Comparison of ENCODE assay signal across 22 mouse cellular contexts in the genomic region with DNA sequence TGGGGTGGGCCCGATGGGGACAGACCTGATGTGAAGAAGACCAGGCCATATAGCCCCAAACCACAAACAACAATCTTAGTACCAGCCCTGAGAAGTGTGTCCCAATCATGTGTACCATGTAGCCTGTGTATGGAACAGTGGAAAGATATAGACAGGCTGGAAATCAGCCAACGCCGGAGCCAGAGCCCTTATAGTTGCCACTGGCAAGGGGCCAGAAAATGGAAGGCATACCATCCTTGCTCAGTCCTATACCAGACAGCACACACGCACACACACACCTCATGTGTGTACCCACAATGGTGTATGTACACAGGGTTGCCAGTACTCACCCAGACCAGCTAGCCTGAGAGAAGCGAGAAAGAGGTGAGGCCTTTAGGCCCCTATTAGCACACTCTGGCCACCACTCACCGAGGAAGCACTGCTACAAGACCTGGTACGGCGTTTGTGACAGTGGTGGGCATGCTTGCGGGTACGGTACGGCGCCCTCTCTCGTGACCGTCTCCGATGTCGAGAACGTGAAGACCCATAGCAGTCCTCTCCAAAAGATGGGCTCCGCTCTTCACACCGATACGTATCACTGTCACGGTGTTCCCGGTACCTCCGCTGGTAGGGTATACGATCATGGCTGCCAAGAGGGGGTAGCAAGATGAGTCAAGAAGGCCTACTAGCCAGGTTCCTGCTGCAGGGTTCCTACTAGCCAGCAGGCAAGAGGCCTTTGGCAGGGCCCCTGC. TPM values are rescaled to one million over a fixed set of nuclear protein-coding genes. Genes with fewer than 3 reads are reported as not detected.
DNase-seq lines count a peak whose midpoint lies in the region; ATAC-seq and TF ChIP-seq lines count a peak whose summit lies in the region.
"Had no signal": no experiment of that assay in that cellular context is flagged by ENCODE, and none has a peak within 500 bp of the region (broad histone marks: within the 10 kb centered on the region; RNA-seq: fewer than 3 reads in every experiment).

No protein-coding gene starts in this region.

- WGBS in cerebellum, adult 2 months = 86% methylated on average over 24 of the region's 24 CpGs
- 94% methylated on average over 24 of the region's 24 CpGs for WGBS in heart, embryonic 13.5 days
- 95% methylated on average over 24 of the region's 24 CpGs for WGBS in heart, embryonic 10.5 days

- TF ChIP-seq POLR2A in cerebellum, adult 2 months (IDR thresholded peaks at IDR 0.05; ENCODE audit: borderline replicate concordance, insufficient read depth, low read length) = no peak
- peak; percentile 15; the same call in 1 of the 2 replicates for TF ChIP-seq POLR2A in testis, adult 2 months (IDR thresholded peaks at IDR 0.05; ENCODE audit: control insufficient read depth, low read depth, low read length)

- no peak for ATAC-seq in heart, embryonic 13.5 days (ENCODE audit: extremely low read depth, insufficient number of reproducible peaks, low FRiP score, low TSS enrichment)
- ATAC-seq: forebrain, embryonic 14.5 days; lung, postnatal 0 days; Patski had no signal

- peaks cover 62% of the 10 kb centered on the region for H3K36me3 ChIP-seq in heart, embryonic 13.5 days
- H3K36me3 ChIP-seq in heart, embryonic 10.5 days = peaks cover 60% of the 10 kb centered on the region
- peaks cover 4% of the 10 kb centered on the region; the same call in 1 of the 2 replicates for H3K36me3 ChIP-seq in testis, adult 2 months (ENCODE audit: control insufficient read depth, insufficient read depth, low read length)

- TF ChIP-seq CTCF in cerebellum, adult 2 months (IDR thresholded peaks at IDR 0.05; ENCODE audit: borderline replicate concordance, insufficient read depth, low read depth, low read length) = no peak
- TF ChIP-seq CTCF in testis, adult 2 months (IDR thresholded peaks at IDR 0.05; ENCODE audit: control insufficient read depth, insufficient read depth, insufficient replicate concordance, low read depth, low read length) = no peak

- H3K9me3 ChIP-seq in heart, embryonic 13.5 days = no peaks in the 10 kb centered on the region
- H3K9me3 ChIP-seq in heart, embryonic 10.5 days = no peaks in the 10 kb centered on the region
- H3K9me3 ChIP-seq: embryonic facial prominence, embryonic 12.5 days; heart, embryonic 15.5 days; hindbrain, embryonic 15.5 days; limb, embryonic 10.5 days had no signal

- H3K27me3 ChIP-seq in cerebellum, adult 2 months (ENCODE audit: control insufficient read depth, insufficient read depth, low read length) = no peaks in the 10 kb centered on the region
- no peaks in the 10 kb centered on the region for H3K27me3 ChIP-seq in heart, embryonic 13.5 days (replicated peaks)
- no peaks in the 10 kb centered on the region for H3K27me3 ChIP-seq in heart, embryonic 10.5 days (ENCODE audit: insufficient read depth, poor library complexity, severe bottlenecking)
- no peaks in the 10 kb centered on the region for H3K27me3 ChIP-seq in testis, adult 2 months (ENCODE audit: control insufficient read depth, insufficient read depth, low read length)
- H3K27me3 ChIP-seq: embryonic facial prominence, embryonic 12.5 days; heart, embryonic 15.5 days; hindbrain, embryonic 15.5 days; Patski had no signal

- H3K9ac ChIP-seq in heart, embryonic 13.5 days = no peak overlapping the region
- H3K9ac ChIP-seq: embryonic facial prominence, embryonic 12.5 days; heart, embryonic 15.5 days; hindbrain, embryonic 15.5 days had no signal

- H3K27ac ChIP-seq in cerebellum, adult 2 months (ENCODE audit: insufficient read depth, low read length) = no peak overlapping the region
- H3K27ac ChIP-seq in heart, embryonic 13.5 days (replicated peaks) = no peak overlapping the region
- no peak overlapping the region for H3K27ac ChIP-seq in heart, embryonic 10.5 days
- H3K27ac ChIP-seq in testis, adult 2 months (ENCODE audit: control insufficient read depth, insufficient read depth, low read depth, low read length) = peak overlapping the region; percentile 68; the same call in 1 of the 2 replicates
- H3K27ac ChIP-seq: embryonic facial prominence, embryonic 12.5 days; heart, embryonic 15.5 days; hindbrain, embryonic 15.5 days; limb, embryonic 10.5 days; macrophage had no signal

- DNase-seq in cerebellum, adult 9-11 months = peak; percentile 62
- DNase-seq in cerebellum, adult 2 months = no peak
- DNase-seq in heart, embryonic 10.5 days (ENCODE audit: low spot score) = no peak
- no peak for DNase-seq in testis, postnatal 14 days (ENCODE audit: low spot score)
- peak; percentile 60 for DNase-seq in testis, postnatal 10 days (ENCODE audit: low spot score)
- DNase-seq: adrenal gland, postnatal 36 days; heart, postnatal 36 days; kidney, adult 8-10 months; kidney, postnatal 10 days; thymus, adult 2 months had no signal

- H3K4me2 ChIP-seq in heart, embryonic 13.5 days = peak overlapping the region; percentile 88
- H3K4me2 ChIP-seq: embryonic facial prominence, embryonic 12.5 days; heart, embryonic 15.5 days; hindbrain, embryonic 15.5 days; midbrain, embryonic 11.5 days had no signal

- H3K4me3 ChIP-seq in cerebellum, adult 2 months (replicated peaks; ENCODE audit: insufficient read depth, low read depth, low read length) = no peak overlapping the region
- H3K4me3 ChIP-seq in heart, embryonic 13.5 days = 0 out of 2 replicates have a peak overlapping the region, but pooled peaks have one; percentile 97
- no peak overlapping the region for H3K4me3 ChIP-seq in heart, embryonic 10.5 days
- peak overlapping the region; percentile 89 for H3K4me3 ChIP-seq in testis, adult 2 months (ENCODE audit: control insufficient read depth, low read depth, low read length)
- H3K4me3 ChIP-seq: embryonic facial prominence, embryonic 12.5 days; heart, embryonic 15.5 days; hindbrain, embryonic 15.5 days; layer of hippocampus, adult 2 months; limb, embryonic 10.5 days had no signal

- H3K4me1 ChIP-seq in cerebellum, adult 2 months (ENCODE audit: control insufficient read depth, insufficient read depth, low read length) = peaks cover 36% of the 10 kb centered on the region
- peaks cover 50% of the 10 kb centered on the region for H3K4me1 ChIP-seq in heart, embryonic 13.5 days
- peaks cover 39% of the 10 kb centered on the region for H3K4me1 ChIP-seq in heart, embryonic 10.5 days
- H3K4me1 ChIP-seq in testis, adult 2 months (ENCODE audit: control insufficient read depth, insufficient read depth, low read length) = peaks cover 5% of the 10 kb centered on the region

RNA-seq across cellular contexts. Expression of a gene that starts 5.1 kb away (rescaled TPM):
- 144 TPM in 2 replicates for polyA plus RNA-seq in cerebellum, adult 2 months (2012; rRNA removed)
- polyA plus RNA-seq in heart, embryonic 13.5 days (2015; fragmentation: Nextera tagmentation; extraction: Ambion mirVana) = 56.1 and 57.1 TPM in 2 replicates
- polyA plus RNA-seq in heart, embryonic 10.5 days (2016; fragmentation: Nextera tagmentation; extraction: Ambion mirVana) = 70.6 and 79.7 TPM in 2 replicates
- polyA plus RNA-seq in testis, adult 2 months (2012; rRNA removed) = 197 and 224 TPM in 2 replicates

RNA-seq across cellular contexts. Expression of a gene that starts 52.2 kb away (rescaled TPM):
- 16.1 TPM in 2 replicates for polyA plus RNA-seq in cerebellum, adult 2 months (2012; rRNA removed)
- polyA plus RNA-seq in heart, embryonic 13.5 days (2015; fragmentation: Nextera tagmentation; extraction: Ambion mirVana) = 16.2 and 17.5 TPM in 2 replicates
- 24.7 and 28.5 TPM in 2 replicates for polyA plus RNA-seq in heart, embryonic 10.5 days (2016; fragmentation: Nextera tagmentation; extraction: Ambion mirVana)
- 8.0 and 8.1 TPM in 2 replicates for polyA plus RNA-seq in testis, adult 2 months (2012; rRNA removed)

Comparison
In these comparisons a context has a peak if more than half of its experiments do, and no peak if none do; other contexts are left out.
1. DNase-seq: peak in cerebellum, adult 9-11 months (single experiment) and testis, postnatal 10 days (single experiment); none in cerebellum, adult 2 months (0 of 2), heart, embryonic 10.5 days (single experiment) and testis, postnatal 14 days (single experiment).
2. H3K4me3 ChIP-seq: peak in heart, embryonic 13.5 days (single experiment) and testis, adult 2 months (single experiment); none in cerebellum, adult 2 months (single experiment) and heart, embryonic 10.5 days (single experiment).